Mouse (Mus musculus) lung, adult 18-20 months (tissue): ENCODE data around the gene Clspn.

ENCODE experiments used
- DNase-seq, 2 experiments: peaks; one replicate each; pipeline ENCODE4 v3.0.0; 2022; ENCODE audit warnings: mixed read lengths in 2 of 2

Clspn gene

GRCm38 (mm10) chr4:126641901-126642300 is 85.2 kb downstream of the Clspn start:
- no peak for DNase-seq
